Mouse (Mus musculus): ENCODE data around the gene Tenm2. TPM values are rescaled to one million over a fixed set of nuclear protein-coding genes. Genes with fewer than 3 reads are reported as not detected.
A peak's percentile ranks its signal among the peaks of the same experiment; 100 is the strongest.

Tenm2 gene
- total and polyA plus RNA-seq, 3 experiments = 0.08 to 0.14 (median 0.12) TPM

DNA sequence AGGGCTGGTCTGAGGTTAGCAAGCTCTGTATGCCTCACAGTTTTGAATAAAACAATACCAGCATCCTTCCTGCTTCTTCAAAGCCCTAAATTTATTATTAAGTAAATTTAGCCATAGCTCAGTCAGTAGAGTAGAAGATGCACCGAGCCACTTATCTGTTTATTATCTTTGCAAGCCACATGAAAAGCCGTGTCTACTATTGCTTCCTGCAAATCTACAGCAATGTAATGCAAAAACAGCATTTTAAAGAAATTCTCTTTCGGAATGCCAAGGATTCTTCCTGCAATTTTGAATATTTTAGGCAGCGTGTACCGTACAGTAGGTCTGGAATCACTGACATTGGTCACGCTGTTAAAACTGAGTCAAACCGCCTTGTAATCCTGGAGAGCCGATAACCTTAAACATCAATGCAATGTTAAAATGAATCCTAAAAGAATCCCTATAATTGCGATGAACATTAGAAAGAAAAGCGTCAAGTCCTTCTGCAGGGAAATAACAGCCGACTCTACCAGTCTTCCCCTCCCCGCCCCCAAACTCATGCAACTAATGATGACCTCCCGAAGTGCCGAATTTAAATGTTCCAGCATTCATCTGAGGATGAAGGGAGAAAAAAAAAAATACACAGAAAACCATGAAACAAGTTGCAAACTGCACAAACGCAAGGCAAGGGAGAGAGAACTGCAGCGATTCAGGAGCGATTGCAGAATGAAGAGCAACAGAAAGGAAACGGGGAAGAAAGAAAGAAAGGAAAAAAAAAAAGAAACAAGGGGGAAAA is 556 bp downstream of the Tenm2 start:
- intact Hi-C loops (cut with DNase I) = no loop called here
- 0 out of 2 replicates have a peak, but pooled peaks cover 2% of the 10 kb centered on the region for H3K27me3 ChIP-seq (ENCODE audit: control insufficient read depth, insufficient read depth, low read length)
- no peak for TF ChIP-seq CTCF (IDR thresholded peaks at IDR 0.05)
- TF ChIP-seq EP300 (IDR thresholded peaks at IDR 0.05; ENCODE audit: insufficient read depth, low read depth, low read length) = no peak
- no peak for TF ChIP-seq POLR2A (IDR thresholded peaks at IDR 0.05; ENCODE audit: insufficient read depth, low read depth, low read length)
- H3K4me1 ChIP-seq (ENCODE audit: control insufficient read depth, insufficient read depth, low read length) = no peaks in the 10 kb centered on the region
- DNase-seq = no peak
- H3K36me3 ChIP-seq (ENCODE audit: control insufficient read depth, insufficient read depth, low read length) = no peaks in the 10 kb centered on the region
- 10% methylated on average over 18 of the region's 18 CpGs for WGBS
- peak overlapping the region; percentile 30 for H3K4me3 ChIP-seq
- H3K79me2 ChIP-seq (replicated peaks; ENCODE audit: control insufficient read depth, insufficient read depth, low read length) = no peaks in the 10 kb centered on the region
- H3K27ac ChIP-seq = no peak overlapping the region
- no peak overlapping the region for H3K9ac ChIP-seq (ENCODE audit: low read depth, low read length)

DNA sequence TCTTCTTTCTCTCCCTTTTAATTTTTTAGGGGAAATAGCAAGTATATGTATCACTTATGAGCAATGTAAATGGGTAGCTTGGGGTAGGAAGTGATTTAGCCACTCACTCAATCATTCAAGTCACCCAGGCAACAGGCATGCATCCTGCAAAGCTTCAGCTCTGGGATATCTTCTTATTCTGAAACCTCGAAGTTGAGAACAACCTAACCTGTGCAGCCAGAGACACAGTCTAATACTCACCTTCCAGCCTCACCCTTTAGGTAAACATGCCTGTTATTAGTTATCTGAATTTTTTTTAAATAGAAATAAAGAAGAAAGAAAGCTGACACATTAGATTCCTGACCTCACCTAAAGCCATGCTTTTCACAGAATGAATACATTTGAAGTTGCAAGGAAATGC is 8.4 kb downstream of the Tenm2 start:
- Histone ChIP-seq H3K79me2 (replicated peaks; ENCODE audit: control insufficient read depth, insufficient read depth, low read length) (no peaks in the 10 kb centered on the region), H3K4me3 (no peak overlapping the region), H3K9ac (ENCODE audit: low read depth, low read length) (no peak overlapping the region), H3K4me1 (ENCODE audit: control insufficient read depth, insufficient read depth, low read length) (no peaks in the 10 kb centered on the region), H3K27ac (no peak overlapping the region), H3K36me3 (ENCODE audit: control insufficient read depth, insufficient read depth, low read length) (no peaks in the 10 kb centered on the region), H3K27me3 (ENCODE audit: control insufficient read depth, insufficient read depth, low read length) (no peaks in the 10 kb centered on the region)
- TF ChIP-seq CTCF (IDR thresholded peaks at IDR 0.05) = no peak
- no peak for TF ChIP-seq EP300 (IDR thresholded peaks at IDR 0.05; ENCODE audit: insufficient read depth, low read depth, low read length)
- no peak for TF ChIP-seq POLR2A (IDR thresholded peaks at IDR 0.05; ENCODE audit: insufficient read depth, low read depth, low read length)
- WGBS = 44% methylated on average over 1 of the region's 1 CpGs
- no peak for DNase-seq
- intact Hi-C loops (cut with DNase I) = no loop called here

DNA sequence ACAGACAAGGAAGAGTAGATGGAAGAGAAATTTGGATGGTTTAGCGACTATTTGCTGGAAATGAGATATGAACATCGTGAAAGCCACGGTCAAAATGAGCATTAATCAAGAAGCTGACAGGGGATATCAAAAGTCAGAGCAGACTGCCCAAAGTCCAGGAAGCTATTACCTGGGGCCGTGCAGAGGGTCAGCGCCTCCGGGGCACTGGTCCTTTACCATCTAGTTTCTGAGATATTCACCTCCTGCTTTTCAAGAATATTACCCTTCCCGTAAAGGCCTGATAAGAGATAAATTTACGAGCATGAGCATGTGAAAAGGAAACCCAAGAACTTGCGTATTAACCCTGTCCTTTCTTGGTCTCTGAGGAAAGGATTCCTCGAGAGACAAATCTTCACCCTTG is 8.8 kb downstream of the Tenm2 start:
- H3K27me3 ChIP-seq (ENCODE audit: control insufficient read depth, insufficient read depth, low read length) = no peaks in the 10 kb centered on the region

DNA sequence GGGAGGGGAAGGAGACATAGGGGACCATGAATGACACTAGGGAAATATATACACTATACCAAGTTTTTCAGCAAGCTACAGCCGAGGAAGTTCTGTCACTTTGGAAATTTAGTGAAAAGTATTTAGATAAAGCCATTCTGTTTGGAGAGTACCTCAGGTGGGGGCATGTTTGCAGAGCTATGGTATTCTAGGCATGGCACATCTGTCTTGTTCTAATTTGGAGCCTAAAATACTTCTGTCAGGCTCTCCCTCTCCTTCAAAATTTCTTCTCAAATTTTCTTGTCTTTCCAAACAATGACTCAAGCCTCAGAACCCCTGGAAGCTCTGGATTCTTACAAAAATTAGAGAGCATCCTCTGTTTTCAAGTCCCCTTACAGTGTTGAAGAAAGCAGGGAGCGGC is 13.0 kb downstream of the Tenm2 start:
- intact Hi-C loops (cut with DNase I) = no loop called here
- H3K27ac ChIP-seq = no peak overlapping the region
- no peak overlapping the region for H3K4me3 ChIP-seq

More for the DNA sequence above, 8.8 kb downstream of the Tenm2 start:
- 52% methylated on average over 10 of the region's 10 CpGs for WGBS
- Histone ChIP-seq H3K79me2 (replicated peaks; ENCODE audit: control insufficient read depth, insufficient read depth, low read length) (no peaks in the 10 kb centered on the region), H3K9ac (ENCODE audit: low read depth, low read length) (no peak overlapping the region), H3K4me3 (no peak overlapping the region), H3K4me1 (ENCODE audit: control insufficient read depth, insufficient read depth, low read length) (no peaks in the 10 kb centered on the region), H3K27ac (no peak overlapping the region), H3K36me3 (ENCODE audit: control insufficient read depth, insufficient read depth, low read length) (no peaks in the 10 kb centered on the region)
- intact Hi-C loops (cut with DNase I) = no loop called here
- DNase-seq = no peak
- no peak for TF ChIP-seq CTCF (IDR thresholded peaks at IDR 0.05)
- TF ChIP-seq POLR2A (IDR thresholded peaks at IDR 0.05; ENCODE audit: insufficient read depth, low read depth, low read length) = no peak
- no peak for TF ChIP-seq EP300 (IDR thresholded peaks at IDR 0.05; ENCODE audit: insufficient read depth, low read depth, low read length)

DNA sequence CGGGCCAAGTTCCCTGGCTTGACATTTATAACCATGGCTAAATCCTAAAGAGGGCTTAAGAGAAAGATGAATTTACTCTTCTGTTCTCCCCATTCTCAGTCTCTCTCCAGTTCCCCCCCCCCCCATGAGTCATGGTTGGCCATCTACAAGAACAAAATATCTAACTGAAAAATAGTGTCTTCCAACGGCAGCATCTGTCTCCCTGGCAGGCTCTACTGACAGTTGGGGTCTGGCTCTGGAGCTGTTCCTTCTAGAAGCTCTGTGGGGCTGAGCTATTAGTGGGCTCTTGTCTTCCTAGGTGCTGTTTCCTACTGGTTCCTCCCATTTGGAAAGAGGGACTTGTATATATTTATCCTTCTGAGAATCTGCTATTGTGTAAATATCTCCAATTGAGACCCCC is 13.7 kb downstream of the Tenm2 start:
- H3K4me1 ChIP-seq (ENCODE audit: control insufficient read depth, insufficient read depth, low read length) = no peaks in the 10 kb centered on the region
- H3K79me2 ChIP-seq (replicated peaks; ENCODE audit: control insufficient read depth, insufficient read depth, low read length) = no peaks in the 10 kb centered on the region
- WGBS = 74% methylated on average over 2 of the region's 2 CpGs
- H3K4me3 ChIP-seq = no peak overlapping the region
- intact Hi-C loops (cut with DNase I) = no loop called here
- no peaks in the 10 kb centered on the region for H3K36me3 ChIP-seq (ENCODE audit: control insufficient read depth, insufficient read depth, low read length)
- no peak overlapping the region for H3K9ac ChIP-seq (ENCODE audit: low read depth, low read length)
- H3K27me3 ChIP-seq (ENCODE audit: control insufficient read depth, insufficient read depth, low read length) = no peaks in the 10 kb centered on the region
- no peak overlapping the region for H3K27ac ChIP-seq
- DNase-seq = no peak
- TF ChIP-seq EP300 (IDR thresholded peaks at IDR 0.05; ENCODE audit: insufficient read depth, low read depth, low read length) (no peak), POLR2A (IDR thresholded peaks at IDR 0.05; ENCODE audit: insufficient read depth, low read depth, low read length) (no peak), CTCF (IDR thresholded peaks at IDR 0.05) (no peak)

More for the DNA sequence above, 13.0 kb downstream of the Tenm2 start:
- Histone ChIP-seq H3K36me3 (ENCODE audit: control insufficient read depth, insufficient read depth, low read length) (no peaks in the 10 kb centered on the region), H3K4me1 (ENCODE audit: control insufficient read depth, insufficient read depth, low read length) (no peaks in the 10 kb centered on the region), H3K79me2 (replicated peaks; ENCODE audit: control insufficient read depth, insufficient read depth, low read length) (no peaks in the 10 kb centered on the region), H3K9ac (ENCODE audit: low read depth, low read length) (no peak overlapping the region), H3K27me3 (ENCODE audit: control insufficient read depth, insufficient read depth, low read length) (no peaks in the 10 kb centered on the region)
- 69% methylated on average over 2 of the region's 2 CpGs for WGBS
- no peak for DNase-seq
- no peak for TF ChIP-seq EP300 (IDR thresholded peaks at IDR 0.05; ENCODE audit: insufficient read depth, low read depth, low read length)
- no peak for TF ChIP-seq CTCF (IDR thresholded peaks at IDR 0.05)
- no peak for TF ChIP-seq POLR2A (IDR thresholded peaks at IDR 0.05; ENCODE audit: insufficient read depth, low read depth, low read length)

DNA sequence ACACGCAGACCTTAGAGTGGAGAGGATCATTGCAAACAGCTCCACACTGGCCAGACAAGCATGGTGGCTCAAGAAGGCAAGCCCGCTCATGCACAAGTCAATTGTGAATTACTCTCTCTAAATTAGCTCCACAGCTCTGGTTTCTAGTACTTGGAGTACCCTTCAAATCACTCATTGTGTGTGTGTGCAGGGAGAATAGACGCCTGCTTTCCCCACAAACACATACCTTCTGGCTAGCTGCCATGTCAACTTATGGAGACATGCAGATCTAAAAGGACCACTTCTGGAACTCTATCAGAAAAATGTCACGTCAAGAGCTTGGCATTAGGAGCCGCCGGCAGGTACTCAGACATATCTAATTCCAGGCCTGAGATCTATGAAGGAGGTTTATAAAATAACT is 14.8 kb downstream of the Tenm2 start:
- WGBS = 59% methylated on average over 6 of the region's 6 CpGs
- Histone ChIP-seq H3K79me2 (replicated peaks; ENCODE audit: control insufficient read depth, insufficient read depth, low read length) (no peaks in the 10 kb centered on the region), H3K27ac (no peak overlapping the region), H3K4me3 (no peak overlapping the region), H3K27me3 (ENCODE audit: control insufficient read depth, insufficient read depth, low read length) (no peaks in the 10 kb centered on the region), H3K9ac (ENCODE audit: low read depth, low read length) (no peak overlapping the region), H3K36me3 (ENCODE audit: control insufficient read depth, insufficient read depth, low read length) (no peaks in the 10 kb centered on the region), H3K4me1 (ENCODE audit: control insufficient read depth, insufficient read depth, low read length) (no peaks in the 10 kb centered on the region)
- intact Hi-C loops (cut with DNase I) = no loop called here
- TF ChIP-seq POLR2A (IDR thresholded peaks at IDR 0.05; ENCODE audit: insufficient read depth, low read depth, low read length) (no peak), EP300 (IDR thresholded peaks at IDR 0.05; ENCODE audit: insufficient read depth, low read depth, low read length) (no peak), CTCF (IDR thresholded peaks at IDR 0.05) (no peak)
- DNase-seq = no peak
